Mouse (Mus musculus) stomach, embryonic 14.5 days (tissue): ENCODE data around the gene Lrrc41. TPM values are rescaled to one million over a fixed set of nuclear protein-coding genes. Genes with fewer than 3 reads are reported as not detected.

Experiments
- ATAC-seq: fragments of 200-750 bp; cut with Nextera tagmentation; 2 replicates; pipeline ENCODE4 v1.8.0; 2017; ENCODE audit warnings: low read depth, moderate TSS enrichment; ENCODE audit not compliant: insufficient number of reproducible peaks, insufficient read depth, low FRiP score
- H3K27ac ChIP-seq: fragments of 300-500 bp; sonication (generic); 2 replicates; pipeline ENCODE4 v1.5.1; 2014; ENCODE audit warnings: mild to moderate bottlenecking, low read length, moderate library complexity, mixed read lengths
- H3K27me3 ChIP-seq: fragments of 300-500 bp; sonication (generic); 2 replicates; pipeline ENCODE4 v1.6.1; 2014; ENCODE audit warnings: low read length, control low read depth, mixed read lengths; ENCODE audit not compliant: control insufficient read depth, insufficient read depth
- H3K36me3 ChIP-seq: fragments of 300-500 bp; sonication (generic); 2 replicates; pipeline ENCODE4 v1.6.1; 2014; ENCODE audit warnings: mild to moderate bottlenecking, control low read depth, low read length, moderate library complexity, mixed read lengths; ENCODE audit not compliant: control insufficient read depth, insufficient read depth
- H3K4me1 ChIP-seq: fragments of 300-500 bp; sonication (generic); 2 replicates; pipeline ENCODE4 v1.6.1; 2014; ENCODE audit warnings: low read length, control low read depth, mixed read lengths; ENCODE audit not compliant: control insufficient read depth, insufficient read depth
- H3K4me2 ChIP-seq: fragments of 300-500 bp; sonication (generic); replicated peaks from 2 replicates; pipeline ENCODE4 v1.6.1; 2014; ENCODE audit warnings: low read depth, low read length, control low read depth
- H3K4me3 ChIP-seq: fragments of 300-500 bp; sonication (generic); 2 replicates; pipeline ENCODE4 v1.5.1; 2014; ENCODE audit warnings: low read depth, low read length, control low read depth
- H3K9ac ChIP-seq: fragments of 300-500 bp; sonication (generic); replicated peaks from 2 replicates; pipeline ENCODE4 v1.6.1; 2014; ENCODE audit warnings: low read depth, mild to moderate bottlenecking, control low read depth, low read length, moderate library complexity, mixed read lengths
- H3K9me3 ChIP-seq: fragments of 300-500 bp; sonication (generic); 2 replicates; pipeline ENCODE4 v1.6.1; 2016; ENCODE audit warnings: low read depth, low read length, control low read depth; ENCODE audit not compliant: control insufficient read depth
- WGBS: fragments of 180-500 bp; shearing (Covaris S2); extraction: QIAGEN DNeasy Blood & Tissue Kit; methylation state at CpG from one replicate; pipeline ENCODE4 v1.1.7; 2014; 5-methylcytosine and 5-hydroxymethylcytosine counted together
- polyA plus RNA-seq: library from polyadenylated mRNA; unstranded; fragments of >200 nt; fragmentation: Nextera tagmentation; extraction: Ambion mirVana; gene quantifications from 2 replicates; pipeline ENCODE4 v1.2.1, GENCODE M21; 2014

Gene Lrrc41
- polyA plus RNA-seq, 1 experiment from 2014 or later, result 70.9 TPM

DNA sequence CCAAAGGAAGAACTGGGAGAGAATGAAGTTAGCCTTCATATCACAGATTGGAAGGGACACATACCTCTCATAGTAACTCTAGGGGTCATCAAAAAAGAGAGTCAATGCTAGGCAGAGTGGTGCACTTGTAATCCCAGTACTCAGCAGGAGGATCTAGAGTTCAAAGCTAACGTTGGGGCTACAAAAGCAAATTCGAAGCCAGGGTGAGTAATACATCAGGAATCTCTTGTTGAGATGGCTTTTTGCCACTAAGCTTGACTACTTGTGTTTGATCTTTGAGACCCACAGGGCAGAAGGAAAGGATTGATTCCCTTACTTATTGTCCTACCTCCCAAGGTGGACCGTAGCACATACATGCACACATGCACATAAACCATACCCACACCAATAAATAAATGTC, 25.9 kb upstream of the Lrrc41 start:
- H3K27me3 ChIP-seq, result no peaks in the 10 kb centered on the region
- H3K27ac ChIP-seq, result no peak overlapping the region
- WGBS, result 78% methylated on average over 3 of the region's 3 CpGs
- H3K4me2 ChIP-seq, result no peak overlapping the region
- no peaks in the 10 kb centered on the region for H3K9me3 ChIP-seq
- no peak overlapping the region for H3K4me3 ChIP-seq
- ATAC-seq, result no peak
- 0 out of 2 replicates have a peak, but pooled peaks cover 6% of the 10 kb centered on the region for H3K4me1 ChIP-seq
- H3K9ac ChIP-seq, result no peak overlapping the region
- peaks cover 13% of the 10 kb centered on the region; the same call in 1 of the 2 replicates for H3K36me3 ChIP-seq

GRCm38 (mm10) chr4:116052526-116053293, 22.4 kb upstream of the Lrrc41 start:
- no peaks in the 10 kb centered on the region for H3K9me3 ChIP-seq
- 0 out of 2 replicates have a peak, but pooled peaks cover 6% of the 10 kb centered on the region for H3K4me1 ChIP-seq
- peak; percentile 49; the same call in 1 of the 2 replicates for ATAC-seq
- WGBS, result 5% methylated on average over 22 of the region's 22 CpGs
- peak overlapping the region; percentile 86 for H3K4me2 ChIP-seq
- peak overlapping the region; percentile 53 for H3K4me3 ChIP-seq
- H3K27me3 ChIP-seq, result no peaks in the 10 kb centered on the region
- 0 out of 2 replicates have a peak, but pooled peaks cover 6% of the 10 kb centered on the region for H3K36me3 ChIP-seq
- peak overlapping the region; percentile 91 for H3K27ac ChIP-seq
- H3K9ac ChIP-seq, result peak overlapping the region; percentile 41

- H3K9me3 ChIP-seq, result no peaks in the 10 kb centered on the region
- 0 out of 2 replicates have a peak, but pooled peaks cover 6% of the 10 kb centered on the region for H3K4me1 ChIP-seq
- 0 out of 2 replicates have a peak, but pooled peaks cover under 1% of the 10 kb centered on the region for H3K36me3 ChIP-seq
- peak within 1 kb of the TSS; percentile 53 for H3K4me3 ChIP-seq
- ATAC-seq, result peak; percentile 97
- H3K27ac ChIP-seq, result peak within 1 kb of the TSS; percentile 91
- peak within 1 kb of the TSS; percentile 86 for H3K4me2 ChIP-seq
- H3K27me3 ChIP-seq, result no peaks in the 10 kb centered on the region
- H3K9ac ChIP-seq, result peak within 1 kb of the TSS; percentile 41
- under 1% methylated on average over 35 of the region's 35 CpGs for WGBS
These were observed 21.6 kb upstream of the Lrrc41 start, which contains the start of gene Nsun4 for GRCm38 (mm10) chr4:116053399-116053961. TSS of gene Nsun4 (minus strand) at chr4:116053876.

GRCm38 (mm10) chr4:116057559-116057958, 17.5 kb upstream of the Lrrc41 start:
- no peaks in the 10 kb centered on the region for H3K9me3 ChIP-seq
- WGBS, result 0% methylated on average over 1 of the region's 1 CpGs
- H3K4me3 ChIP-seq, result no peak overlapping the region
- ATAC-seq, result no peak
- no peak overlapping the region for H3K9ac ChIP-seq
- no peak overlapping the region for H3K27ac ChIP-seq
- no peak overlapping the region for H3K4me2 ChIP-seq
- no peaks in the 10 kb centered on the region for H3K36me3 ChIP-seq
- 0 out of 2 replicates have a peak, but pooled peaks cover 2% of the 10 kb centered on the region for H3K4me1 ChIP-seq
- no peaks in the 10 kb centered on the region for H3K27me3 ChIP-seq

DNA sequence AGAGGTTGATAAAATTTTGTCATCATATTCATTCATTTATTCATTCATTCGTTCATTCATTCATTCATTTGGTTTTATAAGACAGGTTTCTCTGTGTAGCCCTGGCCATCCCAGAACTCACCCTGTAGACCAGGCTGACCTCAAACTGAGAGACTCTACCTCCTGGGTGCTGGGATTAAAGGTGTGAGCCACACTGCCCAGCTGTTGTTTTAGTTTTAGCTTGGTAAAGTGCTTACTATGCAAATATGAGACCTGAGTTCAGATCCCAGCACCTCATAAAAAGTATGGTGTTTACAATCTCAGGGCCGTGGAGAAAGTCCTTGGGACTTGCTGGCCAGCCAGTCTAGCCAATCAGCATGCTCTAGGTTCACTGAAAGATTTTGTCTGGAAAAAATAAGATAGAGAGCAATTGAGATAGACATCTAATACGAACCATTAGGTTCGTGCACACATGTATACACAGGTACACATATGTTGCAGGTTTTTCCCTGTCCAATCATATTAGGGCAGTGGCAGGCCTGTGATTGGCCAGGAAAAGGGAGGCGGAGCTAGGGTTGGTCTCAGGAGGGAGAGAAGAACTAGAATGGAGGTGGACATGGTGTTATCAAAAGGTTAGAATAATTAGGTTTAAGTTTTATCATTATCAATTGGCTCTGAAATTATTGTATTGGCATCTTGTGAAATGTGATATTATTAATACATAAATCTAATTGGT, 15.9 kb upstream of the Lrrc41 start:
- no peak overlapping the region for H3K9ac ChIP-seq
- no peak overlapping the region for H3K4me3 ChIP-seq
- no peaks in the 10 kb centered on the region for H3K4me1 ChIP-seq
- H3K4me2 ChIP-seq, result no peak overlapping the region
- no peaks in the 10 kb centered on the region for H3K27me3 ChIP-seq
- H3K36me3 ChIP-seq, result no peaks in the 10 kb centered on the region
- WGBS, result 80% methylated on average over 5 of the region's 5 CpGs
- no peaks in the 10 kb centered on the region for H3K9me3 ChIP-seq
- no peak overlapping the region for H3K27ac ChIP-seq
- ATAC-seq, result peak; percentile 58; the same call in 1 of the 2 replicates

- Histone ChIP-seq H3K36me3 (peaks cover 14% of the 10 kb centered on the region), H3K27me3 (no peaks in the 10 kb centered on the region), H3K27ac (no peak overlapping the region), H3K4me1 (no peaks in the 10 kb centered on the region), H3K4me3 (no peak overlapping the region), H3K9ac (no peak overlapping the region), H3K4me2 (no peak overlapping the region), H3K9me3 (no peaks in the 10 kb centered on the region)
- ATAC-seq, result no peak
- WGBS, result 37% methylated on average over 1 of the region's 1 CpGs
These were observed 11.2 kb upstream of the Lrrc41 start for GRCm38 (mm10) chr4:116063855-116064254.

GRCm38 (mm10) chr4:116070116-116070515, 5.0 kb upstream of the Lrrc41 start:
- H3K4me3 ChIP-seq, result no peak overlapping the region
- H3K36me3 ChIP-seq, result peaks cover 28% of the 10 kb centered on the region
- H3K9me3 ChIP-seq, result no peaks in the 10 kb centered on the region
- H3K4me1 ChIP-seq, result peaks cover 10% of the 10 kb centered on the region; the same call in 1 of the 2 replicates
- no peaks in the 10 kb centered on the region for H3K27me3 ChIP-seq
- H3K9ac ChIP-seq, result no peak overlapping the region
- 75% methylated on average over 6 of the region's 6 CpGs for WGBS
- no peak for ATAC-seq
- no peak overlapping the region for H3K27ac ChIP-seq
- H3K4me2 ChIP-seq, result no peak overlapping the region

DNA sequence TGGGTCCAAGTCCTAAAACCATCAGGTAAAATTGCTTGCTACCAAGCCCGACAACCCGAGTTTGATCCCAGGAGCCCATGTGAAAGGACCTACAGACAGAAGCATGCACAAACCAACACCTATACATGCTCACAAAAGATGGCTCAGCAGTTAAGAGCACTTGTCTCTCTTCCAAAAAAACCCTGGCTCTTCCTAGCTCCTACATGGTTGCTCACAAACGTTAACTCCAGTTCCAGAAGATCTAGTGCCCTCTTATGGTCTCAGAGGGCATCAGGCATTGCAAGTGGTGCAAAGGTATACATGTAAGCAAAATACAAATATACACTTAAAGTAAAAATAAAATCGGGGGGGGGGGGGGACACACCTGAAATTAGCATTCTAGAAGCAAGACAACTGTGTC, 1.9 kb upstream of the Lrrc41 start:
- H3K9ac ChIP-seq, result no peak overlapping the region
- 0 out of 2 replicates have a peak overlapping the region, but pooled peaks have one; percentile 16 for H3K4me2 ChIP-seq
- peaks cover 21% of the 10 kb centered on the region for H3K4me1 ChIP-seq
- ATAC-seq, result no peak
- no peaks in the 10 kb centered on the region for H3K27me3 ChIP-seq
- no peak overlapping the region for H3K4me3 ChIP-seq
- no peaks in the 10 kb centered on the region for H3K9me3 ChIP-seq
- H3K36me3 ChIP-seq, result peaks cover 18% of the 10 kb centered on the region
- WGBS, result 55% methylated on average over 4 of the region's 4 CpGs
- no peak overlapping the region for H3K27ac ChIP-seq
